Mouse (Mus musculus) right cerebral cortex, adult 18-20 months (tissue): ENCODE measurements around the gene Lamtor5.

ENCODE experiments used
- DNase-seq: peaks from one replicate; pipeline ENCODE4 v3.0.0; 2022; ENCODE audit warnings: mixed read lengths

Lamtor5 gene

DNA sequence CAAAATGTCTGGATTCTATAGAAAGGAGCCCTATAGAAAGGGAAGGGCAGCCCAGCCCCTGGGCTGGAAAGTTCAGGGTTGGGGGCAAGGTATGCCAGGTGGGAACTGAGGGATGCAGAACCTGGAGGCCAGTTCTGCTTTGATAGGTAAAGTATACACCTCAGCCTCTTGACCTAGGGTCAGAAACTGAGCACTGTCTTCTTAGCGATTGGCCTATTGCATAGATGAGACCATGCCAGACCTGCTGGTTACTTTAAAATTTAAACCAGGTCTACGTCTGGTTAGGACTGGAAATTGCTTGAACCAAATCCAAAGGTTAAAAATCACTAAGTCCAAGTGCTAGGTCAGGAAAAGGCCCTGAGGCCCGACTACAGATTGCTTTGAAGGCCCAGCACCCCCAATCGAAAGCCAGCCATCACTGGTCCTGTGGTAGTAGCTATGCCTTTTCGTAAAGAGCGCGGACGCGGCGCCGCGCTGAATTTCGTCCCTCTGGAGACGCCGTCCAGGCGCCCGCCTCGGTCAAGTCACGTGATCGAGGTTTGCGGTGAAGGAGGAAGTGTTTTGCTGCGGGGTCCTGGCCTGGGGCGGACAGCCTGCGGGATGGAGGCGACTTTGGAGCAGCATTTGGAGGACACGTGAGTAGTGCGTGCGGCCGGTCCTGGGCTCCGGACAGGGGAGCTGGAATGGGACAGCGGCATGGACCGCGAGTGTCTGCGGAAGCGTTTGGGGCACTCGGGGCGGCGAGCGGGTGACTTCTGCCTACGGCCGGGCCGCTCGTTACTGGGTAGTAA, at the start of gene Lamtor5:
Gene Lamtor5, plus strand, starts transcription at position 380 of the 791 bp plus-strand sequence.
- DNase-seq: peak; percentile 93

DNA sequence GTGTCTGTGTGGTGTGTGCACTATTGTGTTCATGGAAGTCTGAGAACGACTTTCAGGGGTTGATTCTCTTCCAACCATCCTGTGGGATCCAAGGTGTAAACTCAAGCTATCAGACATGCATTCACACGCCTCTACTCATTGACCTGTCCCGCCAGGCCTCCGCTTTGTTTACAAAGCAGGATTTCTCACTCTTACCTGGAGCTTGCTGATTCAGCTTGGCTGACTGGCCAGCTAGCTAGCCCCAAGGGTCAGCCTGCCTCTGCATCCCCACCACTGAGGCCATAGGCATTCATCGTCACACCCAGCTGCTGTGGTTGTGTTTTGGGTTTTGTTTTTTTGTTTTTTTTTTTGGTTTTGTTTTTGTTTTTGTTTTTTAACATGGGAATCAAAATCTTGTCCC, 49.4 kb upstream of the Lamtor5 start:
- DNase-seq: no peak

DNA sequence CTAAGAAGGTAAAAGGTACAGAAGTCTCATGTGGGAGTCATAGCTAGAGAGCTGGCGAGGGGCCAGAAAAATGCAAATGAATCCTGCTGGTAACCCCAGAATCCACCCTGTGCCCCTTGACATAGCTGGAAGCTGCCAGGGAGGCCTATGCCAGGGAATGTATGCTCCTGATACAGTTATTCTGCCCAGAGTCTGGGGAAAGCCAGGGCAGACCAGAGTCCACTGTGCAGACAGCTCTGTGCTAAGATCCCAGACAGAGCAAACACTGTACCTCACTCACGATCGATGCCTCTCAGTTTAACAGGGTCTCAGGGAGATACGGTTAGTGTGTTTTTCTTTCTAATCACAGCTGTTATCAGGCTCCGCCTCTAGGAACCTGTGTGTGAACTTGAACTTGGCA, 48.8 kb upstream of the Lamtor5 start:
- DNase-seq: no peak

DNA sequence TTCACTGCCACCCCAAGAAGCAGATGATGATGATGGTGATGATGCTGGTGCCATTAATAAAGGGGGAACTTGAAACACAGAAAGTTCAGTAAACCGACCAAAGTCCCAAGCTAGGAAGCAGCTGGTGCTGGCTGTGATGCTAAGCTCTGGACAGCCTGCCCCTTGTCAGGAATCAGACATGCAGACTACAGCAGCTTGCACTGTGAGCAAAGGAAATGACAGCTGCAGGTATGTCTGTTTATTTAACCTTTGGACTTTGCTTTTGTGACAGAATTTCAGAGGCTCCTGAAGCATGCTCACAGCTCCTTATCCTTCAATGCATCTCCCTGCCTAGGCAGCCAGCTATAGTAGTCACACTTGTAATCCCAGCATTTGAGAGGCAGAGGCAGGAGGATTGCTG, 48.1 kb upstream of the Lamtor5 start, which contains the start of gene A630076J17Rik:
Gene A630076J17Rik, plus strand, starts transcription at position 88 of the 400 bp plus-strand sequence.
- DNase-seq: no peak

DNA sequence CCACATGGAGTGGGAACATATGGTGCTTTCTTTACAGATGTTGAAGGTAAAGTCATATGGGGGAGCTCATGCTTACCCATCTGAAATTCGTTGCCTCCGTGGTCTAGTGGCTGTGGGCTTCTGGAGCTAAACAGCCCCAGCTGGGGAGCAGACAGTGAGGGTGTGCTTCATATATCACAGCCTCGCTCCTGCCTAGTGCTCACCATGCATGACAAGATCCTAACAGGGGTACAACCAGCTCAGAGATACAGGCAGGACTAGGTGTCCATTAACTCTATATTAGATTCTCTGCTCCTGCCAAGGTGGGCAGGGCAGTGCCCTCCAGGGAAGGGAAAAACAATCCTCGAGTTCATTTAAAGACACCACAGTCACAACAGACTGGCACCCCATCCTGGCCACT, 47.5 kb upstream of the Lamtor5 start:
- DNase-seq: no peak

DNA sequence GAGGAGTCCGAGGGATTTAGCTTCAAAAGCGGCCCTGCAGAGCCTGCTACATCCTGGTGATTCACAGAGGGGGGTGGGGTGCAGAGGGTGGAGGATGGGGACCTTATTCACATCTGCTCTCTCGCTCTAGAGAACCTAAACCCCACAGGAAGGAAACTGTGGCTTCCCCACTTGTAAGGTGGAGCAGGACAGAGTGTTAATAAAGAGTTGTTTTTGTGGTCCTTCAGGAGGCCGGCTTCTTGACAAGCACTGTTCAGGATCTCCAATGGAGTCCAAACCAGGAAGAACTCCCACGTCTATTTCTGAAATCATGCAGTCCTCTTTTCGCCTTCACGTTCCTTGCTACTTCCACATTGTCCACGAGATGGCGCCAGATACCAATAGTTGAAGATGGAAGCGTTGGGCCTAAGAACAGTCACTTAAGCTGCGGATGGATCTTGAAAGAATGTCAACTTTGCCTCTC, 45.3 kb upstream of the Lamtor5 start:
- DNase-seq: peak; percentile 86

DNA sequence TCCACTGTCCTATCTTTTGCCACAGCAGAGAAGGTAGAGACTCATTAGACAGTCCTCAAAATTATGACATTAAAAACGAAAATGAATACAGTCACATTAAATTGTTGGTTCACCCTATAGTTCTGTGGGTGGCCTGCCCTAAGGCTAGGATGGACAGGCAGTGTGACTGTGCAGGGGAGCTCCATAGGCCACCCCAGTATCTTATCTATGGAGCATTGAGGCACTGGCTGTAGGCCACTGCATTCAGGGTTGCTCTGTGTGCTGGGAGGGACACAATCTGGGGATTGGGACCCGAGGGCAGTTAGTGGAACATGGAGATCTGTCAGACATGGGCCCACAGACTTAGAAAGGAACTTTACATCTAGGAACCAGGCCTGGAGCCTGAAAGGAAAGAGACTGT, 44.7 kb upstream of the Lamtor5 start:
- DNase-seq: no peak

DNA sequence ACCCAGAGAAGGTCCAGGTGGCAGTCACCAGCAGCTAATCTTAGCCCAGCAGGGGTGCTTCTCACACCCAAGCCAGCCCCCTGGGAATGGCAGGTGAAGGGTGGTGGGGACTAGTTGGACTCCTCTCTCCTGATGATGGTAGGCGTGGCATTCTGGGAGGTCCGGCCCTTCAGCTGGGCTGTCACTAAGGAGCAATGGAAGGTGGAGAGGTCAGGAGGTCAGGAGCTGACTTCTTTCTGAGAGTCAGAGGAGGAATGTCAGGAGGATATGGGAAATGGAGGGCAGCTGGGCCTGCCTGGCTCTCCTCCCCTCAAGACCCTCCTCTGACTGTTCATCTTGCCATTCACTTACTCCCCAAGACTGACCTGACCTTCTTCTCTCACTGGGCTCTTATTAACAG, 40.6 kb upstream of the Lamtor5 start:
- no peak for DNase-seq

DNA sequence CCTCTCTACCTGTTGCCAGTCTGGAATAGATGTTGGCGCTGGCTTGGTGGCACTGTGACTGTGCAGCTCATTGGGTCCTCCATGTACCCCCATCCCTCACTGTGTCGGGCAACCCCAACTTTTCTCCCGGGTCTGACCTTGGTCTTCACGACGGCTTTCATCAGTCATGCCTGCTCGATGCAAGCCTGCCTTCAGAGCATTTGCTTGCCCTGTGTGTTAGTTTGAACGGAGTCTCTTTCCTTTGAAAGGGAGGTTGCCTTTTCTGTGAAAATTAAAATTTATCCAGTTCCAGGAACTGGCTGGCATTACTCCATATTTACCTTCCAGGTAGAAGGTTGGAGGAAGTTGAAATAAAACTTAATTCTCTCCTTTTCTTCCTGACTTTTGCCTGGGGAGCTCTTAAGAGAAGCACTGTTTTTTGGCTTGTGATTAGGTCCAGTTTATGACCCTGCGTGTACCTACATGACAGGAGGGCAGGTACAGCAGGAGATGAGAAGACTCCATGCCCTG, 40.1 kb upstream of the Lamtor5 start:
- no peak for DNase-seq

DNA sequence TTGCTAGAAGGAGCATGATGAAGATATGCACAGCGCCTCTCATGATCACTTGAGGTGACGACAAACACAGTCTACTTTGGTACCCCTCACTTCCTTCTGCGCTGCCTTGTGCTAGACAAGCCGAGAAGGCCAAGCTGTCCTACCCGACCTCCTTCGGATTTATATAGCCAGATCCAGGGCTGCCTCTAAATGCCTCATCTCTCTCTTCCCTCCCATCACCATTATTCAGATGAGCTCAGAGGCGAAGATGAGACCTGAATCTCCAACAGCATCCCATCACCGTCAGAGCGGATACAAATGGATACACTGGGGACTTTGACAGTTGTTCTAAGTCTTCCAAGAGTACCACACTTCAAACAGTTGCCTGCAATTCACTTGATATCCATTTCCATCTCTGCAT, 39.1 kb upstream of the Lamtor5 start, which contains the start of gene Prok1:
Gene Prok1, minus strand, starts transcription at position 101 of the 400 bp plus-strand sequence.
- DNase-seq: no peak

DNA sequence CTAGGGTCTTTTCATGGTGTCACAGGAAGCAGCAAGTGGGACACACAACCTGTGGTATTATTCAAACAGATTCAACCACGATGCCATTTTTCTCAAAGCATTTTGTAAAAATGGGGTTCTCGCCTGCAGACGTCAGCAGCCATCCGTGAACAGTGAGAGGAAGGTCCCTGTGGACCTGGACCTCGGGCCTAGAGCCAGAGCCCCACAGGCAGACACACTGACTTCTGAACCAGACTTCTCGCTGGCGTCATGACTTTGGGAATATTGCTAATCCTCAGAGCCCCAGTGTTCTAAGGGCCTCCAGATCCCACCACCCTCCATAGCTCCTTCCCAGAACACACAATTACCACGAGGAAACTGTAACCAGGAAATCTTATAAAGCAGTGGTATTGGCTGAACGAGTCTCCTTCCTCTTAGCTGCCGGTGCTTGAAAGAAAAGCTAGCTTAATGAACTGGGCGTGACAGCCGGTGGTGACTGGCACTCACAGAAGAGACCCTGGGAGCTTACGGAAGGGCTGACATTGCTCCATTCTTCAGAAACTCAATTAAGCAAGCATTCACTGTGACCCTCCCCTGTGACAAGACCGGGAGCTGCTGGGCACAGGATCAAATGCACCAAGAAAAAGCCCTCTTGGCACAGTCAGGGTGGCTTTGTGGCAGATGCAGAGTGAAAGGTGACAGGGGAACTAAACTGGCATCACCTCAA, 37.1 kb upstream of the Lamtor5 start:
- DNase-seq: no peak

DNA sequence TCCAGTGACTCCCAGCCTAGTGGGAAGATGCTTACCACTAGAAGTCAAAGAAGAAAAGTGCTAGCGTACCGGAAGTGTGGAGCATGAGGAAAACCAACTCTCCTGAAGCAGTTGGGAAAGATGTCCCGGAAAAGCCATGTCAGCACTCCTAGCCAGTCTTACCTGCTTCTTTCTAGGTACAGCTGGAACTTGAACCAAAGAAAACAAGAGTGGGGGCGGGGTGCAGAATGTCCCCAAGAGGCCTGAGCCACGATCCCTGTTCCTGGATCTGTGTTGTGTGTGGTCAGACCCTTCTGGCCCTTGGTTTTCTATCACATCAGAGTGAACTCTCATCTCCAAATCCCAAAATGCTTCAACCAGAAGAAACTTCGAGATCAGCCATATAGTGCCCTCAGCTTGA, 31.8 kb upstream of the Lamtor5 start:
- no peak for DNase-seq

DNA sequence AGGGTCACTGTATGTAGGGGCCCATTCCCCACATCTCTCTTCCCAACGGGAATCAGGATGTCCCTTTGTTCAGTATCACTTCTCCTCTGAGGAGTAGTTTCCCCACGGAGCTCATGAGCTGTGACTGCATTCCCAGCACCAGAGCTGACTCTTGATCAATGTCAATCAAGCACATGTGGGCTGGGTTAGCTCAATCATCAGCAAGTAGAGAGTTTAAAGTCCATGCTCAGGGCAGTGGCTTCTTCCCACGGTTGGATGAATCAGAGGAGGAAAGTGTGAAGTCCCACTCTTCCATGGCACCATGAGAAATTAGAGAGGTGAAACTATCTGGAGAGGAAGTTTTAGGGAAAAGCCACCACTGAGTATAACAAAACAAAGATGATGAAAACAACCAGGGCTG, 29.6 kb upstream of the Lamtor5 start:
- no peak for DNase-seq

DNA sequence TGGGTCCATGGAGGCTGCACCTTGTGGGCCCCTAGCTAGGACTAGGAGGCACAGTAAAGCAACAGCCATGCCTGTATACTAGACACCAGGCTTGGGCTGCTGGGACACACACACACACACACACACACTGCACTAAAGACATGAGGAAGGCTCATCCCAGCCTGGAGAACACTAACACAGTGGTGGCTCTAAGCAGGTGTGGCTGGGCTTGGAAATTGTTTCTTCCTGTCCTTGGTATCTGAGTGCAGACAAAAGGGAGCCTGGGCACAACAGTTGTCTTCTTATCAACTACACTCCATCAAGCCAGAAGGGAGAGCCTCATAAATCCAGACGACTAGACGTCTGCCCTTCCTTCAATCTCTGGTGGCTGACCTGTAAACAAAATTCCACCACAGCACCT, 28.3 kb upstream of the Lamtor5 start:
- no peak for DNase-seq

DNA sequence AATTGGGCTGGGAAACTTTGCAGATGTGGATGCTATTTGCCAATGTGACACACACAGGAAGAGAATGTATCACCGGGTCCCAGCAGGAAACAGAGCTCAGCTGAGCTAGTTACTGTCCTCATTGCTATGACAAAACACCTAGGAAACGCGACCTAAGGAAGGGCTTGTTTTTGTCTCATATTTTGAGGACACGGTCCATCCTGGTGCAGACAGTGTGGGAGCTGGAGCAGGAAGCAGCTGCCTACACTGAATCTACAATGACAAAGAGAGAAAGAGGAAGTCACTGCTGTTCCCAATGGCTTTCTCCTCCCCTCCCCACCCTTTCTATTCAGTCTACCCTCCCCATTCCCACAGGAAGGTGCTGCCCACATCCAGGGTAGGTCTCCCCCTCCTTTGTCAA, 26.6 kb upstream of the Lamtor5 start:
- no peak for DNase-seq

DNA sequence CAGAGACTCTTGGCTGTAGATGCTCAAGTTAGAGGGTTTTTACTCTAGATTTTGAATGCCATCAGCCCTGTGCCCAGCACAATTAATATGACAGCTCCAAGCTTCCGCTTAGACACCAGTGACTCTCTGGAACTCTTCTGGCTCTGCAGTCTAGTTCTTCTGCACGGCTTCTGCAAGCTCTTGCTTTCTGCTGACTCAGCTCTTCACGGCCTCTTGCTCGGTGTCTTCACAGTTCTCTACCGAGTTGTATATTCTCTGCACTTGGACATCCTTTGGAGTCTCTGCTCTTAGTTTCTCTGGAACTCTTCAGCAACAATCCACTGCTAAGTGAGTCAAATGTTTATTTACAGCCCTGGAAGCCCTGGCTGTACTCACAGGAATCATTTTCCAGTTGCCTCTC, 24.7 kb upstream of the Lamtor5 start:
- no peak for DNase-seq

DNA sequence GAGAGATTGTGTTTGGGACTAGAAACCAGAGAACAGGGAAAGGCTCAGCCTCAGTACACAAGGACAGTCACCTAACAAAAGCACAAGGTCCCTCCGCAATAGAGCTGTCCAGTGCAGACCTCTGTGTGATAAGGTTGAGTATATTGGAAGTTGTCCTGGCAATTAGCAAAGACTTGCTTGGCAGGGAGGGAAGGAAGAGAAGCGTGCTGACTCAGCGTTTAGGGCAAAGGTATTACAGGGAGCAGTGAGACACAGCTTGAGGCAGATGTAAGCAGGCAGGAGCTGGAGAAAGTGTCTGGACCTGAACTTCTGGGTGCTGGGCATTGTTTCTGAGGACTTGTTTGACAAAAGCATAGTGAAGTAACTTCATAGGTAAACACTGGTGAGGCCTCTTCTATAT, 22.7 kb upstream of the Lamtor5 start:
- DNase-seq: no peak

DNA sequence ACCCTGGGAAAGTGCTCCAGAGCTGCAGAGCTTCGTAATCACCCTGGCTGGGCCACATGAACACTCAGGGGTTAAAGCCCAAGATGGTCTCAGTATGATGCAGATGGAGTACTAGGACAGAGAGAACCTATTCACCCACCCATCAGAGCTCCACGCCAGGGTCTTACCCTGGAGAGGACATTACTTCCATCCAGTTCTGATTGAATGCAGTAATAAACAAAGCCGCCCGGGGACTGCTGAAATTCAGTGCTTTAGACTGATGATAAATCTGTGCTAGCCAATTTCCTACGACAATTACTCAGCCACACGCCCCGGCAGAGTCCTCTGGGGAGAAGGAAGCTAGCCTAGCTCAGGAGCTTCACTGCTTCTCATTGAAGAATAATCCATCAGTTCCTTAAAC, 21.9 kb upstream of the Lamtor5 start:
- no peak for DNase-seq

DNA sequence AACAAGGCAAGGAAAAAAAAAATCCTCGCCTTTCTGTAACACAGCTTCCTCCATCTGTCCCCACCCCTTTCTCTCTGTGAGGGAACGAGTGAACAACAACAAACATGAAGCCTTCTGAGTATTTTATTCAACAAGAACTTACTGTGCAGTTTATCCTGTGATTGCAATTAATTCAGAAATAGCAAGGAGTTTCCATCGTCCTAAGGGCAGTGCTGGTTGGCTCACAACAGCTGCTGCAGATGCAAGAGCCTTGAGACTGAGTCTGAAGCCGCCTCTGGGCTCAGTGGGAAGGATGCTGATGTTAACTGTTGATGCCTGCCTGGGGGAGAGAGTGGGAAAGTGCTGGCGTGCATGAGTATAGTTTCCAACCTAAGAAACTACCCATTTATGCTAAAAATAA, 20.7 kb upstream of the Lamtor5 start:
- no peak for DNase-seq

DNA sequence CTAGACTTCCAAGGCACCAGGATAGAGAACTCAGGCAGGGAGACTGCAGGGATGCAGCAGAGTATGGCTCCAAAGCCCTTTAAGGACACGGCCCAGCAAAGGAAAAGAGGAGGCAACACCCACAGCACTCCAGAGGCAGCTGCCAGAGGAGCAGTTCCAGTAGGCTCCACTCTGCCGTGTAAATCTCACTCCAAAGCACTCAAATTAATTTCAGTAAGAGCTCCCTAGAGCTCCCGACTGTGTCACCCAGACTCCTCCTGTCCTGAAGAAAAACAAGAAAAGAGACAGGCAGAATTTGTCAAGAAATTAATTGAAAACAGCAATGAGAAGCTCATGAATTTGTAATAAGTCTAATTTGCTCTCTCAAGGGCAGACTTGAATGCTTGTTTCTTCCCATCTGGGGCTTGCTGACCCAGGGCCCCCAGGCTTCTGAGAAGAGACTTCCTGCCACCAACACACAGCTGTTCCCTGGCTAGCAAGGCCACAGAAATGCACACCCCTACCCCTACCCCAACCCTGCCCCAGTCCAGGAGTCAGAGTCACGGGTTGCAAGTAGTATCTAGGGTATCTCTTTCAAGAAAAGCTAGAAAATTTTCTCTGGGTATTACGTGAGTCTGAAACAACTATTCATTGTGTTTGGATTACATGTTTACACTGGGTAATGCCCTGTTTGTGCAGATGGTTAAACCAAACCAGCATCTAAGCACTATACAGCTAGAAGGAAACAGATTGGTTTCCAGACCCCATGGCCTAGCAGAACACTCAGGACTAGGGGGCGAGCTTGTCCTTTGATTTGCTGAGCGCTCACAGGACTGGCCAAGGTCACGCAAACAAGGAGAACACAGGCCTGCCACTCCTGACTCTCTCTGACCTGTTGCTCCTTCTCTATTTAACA, 17.5 kb upstream of the Lamtor5 start:
- DNase-seq: peak; percentile 43

DNA sequence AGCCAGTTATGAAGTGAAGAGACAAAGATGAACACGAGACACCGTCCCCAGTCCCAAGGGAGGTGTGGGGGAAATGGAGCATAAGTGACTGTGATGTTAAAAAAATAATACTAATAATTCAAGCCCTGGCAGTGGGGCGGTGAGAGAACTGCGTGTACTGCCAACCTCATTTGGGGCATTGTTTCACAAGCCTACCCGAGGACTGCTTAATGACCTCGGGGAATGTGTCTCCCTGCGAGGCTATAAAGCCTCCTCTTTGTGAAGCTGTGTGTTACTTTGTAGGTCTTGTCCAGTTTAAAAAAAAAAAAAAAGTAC, 16.9 kb upstream of the Lamtor5 start:
- DNase-seq: peak; percentile 18

DNA sequence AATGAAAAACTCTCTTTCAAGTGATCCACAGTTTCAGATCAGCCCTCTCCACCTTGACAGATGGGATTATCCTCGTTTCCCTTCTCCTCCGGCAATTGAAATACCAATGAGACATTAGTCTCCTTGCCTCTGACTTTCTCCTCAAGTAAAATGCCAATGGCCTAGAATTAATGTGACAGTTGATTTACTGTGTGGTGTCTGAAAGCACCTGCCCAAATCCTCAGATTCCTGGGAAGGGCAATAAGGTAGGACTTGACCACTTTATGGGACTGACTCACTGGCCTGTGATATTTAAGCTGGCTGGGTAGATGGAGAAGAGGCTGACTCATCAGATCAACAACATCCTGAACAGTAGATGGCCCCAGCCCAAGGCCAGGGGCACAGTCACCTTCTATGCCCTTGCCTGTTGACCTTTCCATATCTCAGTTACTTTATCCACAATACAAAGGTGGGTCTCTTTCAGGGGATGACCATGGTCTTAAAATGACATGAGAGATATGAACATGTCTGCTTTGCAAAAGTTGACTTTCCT, 11.8 kb upstream of the Lamtor5 start:
- no peak for DNase-seq

DNA sequence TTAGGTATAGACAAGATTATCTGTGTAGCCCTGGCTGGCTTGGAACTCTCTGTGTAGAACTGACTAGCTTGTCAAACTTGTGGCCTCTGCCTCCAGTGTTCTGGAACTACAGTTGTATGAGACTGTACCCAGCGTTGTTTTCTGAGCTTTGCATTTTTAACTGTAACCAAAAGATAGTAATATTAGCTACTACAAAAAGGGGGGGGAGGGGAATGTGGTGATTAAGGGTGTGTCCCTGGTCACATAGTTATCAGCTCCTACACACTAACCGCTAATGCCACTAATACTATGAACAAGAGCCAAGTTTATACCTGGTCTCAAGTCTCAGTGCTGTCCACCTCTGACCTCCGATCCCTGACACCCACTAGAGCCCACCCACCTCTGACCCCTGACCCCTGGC, 6.2 kb upstream of the Lamtor5 start:
- no peak for DNase-seq
